Mouse (Mus musculus): ENCODE measurements at regions not wholly inside any gene's neighbourhood (a gene's known extent, or its start where the extent isn't known, plus 50 kb on each side); places are given as distances from the start of the nearest gene placed in this dataset.

DNA sequence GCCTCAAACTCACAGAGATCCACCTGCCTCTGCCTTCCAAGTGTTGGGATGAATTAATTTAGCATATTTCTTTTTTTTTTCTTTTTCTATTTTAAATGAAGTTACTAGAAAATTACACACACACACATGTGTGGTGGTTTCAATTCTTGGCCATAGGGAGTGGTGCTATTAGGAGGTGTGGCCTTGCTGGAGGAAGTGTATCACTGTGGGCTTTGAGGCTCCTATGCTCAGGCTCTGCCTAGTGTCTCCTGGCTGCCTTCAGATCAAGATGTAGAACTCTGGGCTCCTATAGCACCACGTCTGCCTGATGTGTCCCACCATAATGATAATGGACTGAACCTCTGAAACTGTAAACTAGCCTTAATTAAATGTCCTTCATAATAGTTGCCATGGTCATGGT lies 66.8 kb upstream of the Haao start:
- no peak for TF ChIP-seq CTCF (IDR thresholded peaks at IDR 0.05; ENCODE audit: control insufficient read depth, insufficient read depth, low read length)
- TF ChIP-seq POLR2A (IDR thresholded peaks at IDR 0.05; ENCODE audit: borderline replicate concordance, control insufficient read depth, low read depth, low read length) = no peak
- H3K27ac ChIP-seq (ENCODE audit: control insufficient read depth, insufficient read depth, low read depth, low read length, poor library complexity) = no peak overlapping the region
- peaks cover 2% of the 10 kb centered on the region for H3K4me1 ChIP-seq (ENCODE audit: control insufficient read depth, insufficient read depth, low read length)
- 4% methylated on average over 1 of the region's 1 CpGs for WGBS
- H3K4me3 ChIP-seq (replicated peaks; ENCODE audit: control insufficient read depth, low read depth, low read length) = no peak overlapping the region

DNA sequence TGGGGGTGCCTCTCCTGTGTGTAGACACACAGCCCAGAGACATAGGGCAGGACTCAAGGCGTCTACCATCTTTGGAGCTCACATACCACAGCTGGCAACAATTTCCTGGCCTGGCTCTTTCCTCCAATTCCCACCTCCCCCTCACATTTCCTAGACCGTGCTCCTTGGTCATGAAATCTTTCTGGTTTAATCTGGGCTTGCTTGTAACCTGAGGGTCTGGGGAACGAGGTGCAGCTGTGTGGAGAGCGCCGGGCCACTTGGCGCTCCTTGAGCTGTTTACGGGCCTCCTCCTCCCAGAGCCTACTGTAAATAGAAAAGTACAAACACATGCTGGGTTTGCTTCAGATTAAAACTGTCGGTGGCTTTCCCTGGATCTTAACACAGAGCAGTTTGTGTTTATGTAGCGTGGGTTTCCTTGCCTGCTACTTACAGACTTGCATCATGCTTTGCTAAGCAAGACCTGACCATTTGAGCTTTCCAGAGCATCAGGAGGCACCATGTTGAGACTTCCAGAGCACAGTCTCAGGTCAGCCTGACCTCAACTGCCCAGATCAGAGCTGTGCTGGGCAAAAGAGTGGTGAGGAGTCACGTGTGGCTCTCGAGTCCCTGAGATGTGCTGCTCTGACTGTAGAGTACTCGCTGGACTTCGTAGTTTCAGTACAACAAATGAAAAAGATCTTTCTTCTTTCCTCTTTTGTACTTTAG lies 66.1 kb upstream of the Haao start:
- H3K4me3 ChIP-seq (replicated peaks; ENCODE audit: control insufficient read depth, low read depth, low read length) = no peak overlapping the region
- WGBS = 71% methylated on average over 13 of the region's 13 CpGs
- H3K4me1 ChIP-seq (ENCODE audit: control insufficient read depth, insufficient read depth, low read length) = peaks cover 2% of the 10 kb centered on the region
- TF ChIP-seq POLR2A (IDR thresholded peaks at IDR 0.05; ENCODE audit: borderline replicate concordance, control insufficient read depth, low read depth, low read length) (no peak), CTCF (IDR thresholded peaks at IDR 0.05; ENCODE audit: control insufficient read depth, insufficient read depth, low read length) (no peak)
- no peak overlapping the region for H3K27ac ChIP-seq (ENCODE audit: control insufficient read depth, insufficient read depth, low read depth, low read length, poor library complexity)

DNA sequence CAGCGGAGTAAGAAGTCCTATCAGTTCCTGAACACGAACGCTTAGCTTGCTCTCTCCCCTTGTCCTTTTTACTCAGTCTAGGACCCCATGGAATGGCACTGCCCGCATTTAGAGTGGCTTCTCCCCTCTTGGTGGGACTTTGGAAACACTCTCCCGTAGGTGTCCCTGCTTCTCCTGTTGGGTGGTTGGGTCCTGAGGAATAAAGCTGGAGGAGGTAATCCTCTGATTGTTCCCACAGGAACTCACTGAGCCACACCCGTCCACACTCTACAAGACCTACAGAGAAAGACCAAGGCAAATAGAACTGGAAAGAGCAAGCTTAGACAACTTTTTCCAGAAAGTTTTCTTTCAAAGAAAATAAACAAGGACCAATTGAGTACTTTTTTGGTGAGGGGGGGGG lies 64.7 kb upstream of the Haao start:
- Histone ChIP-seq H3K27ac (ENCODE audit: control insufficient read depth, insufficient read depth, low read depth, low read length, poor library complexity) (no peak overlapping the region), H3K4me1 (ENCODE audit: control insufficient read depth, insufficient read depth, low read length) (no peaks in the 10 kb centered on the region; the same call in 1 of the 2 replicates), H3K4me3 (replicated peaks; ENCODE audit: control insufficient read depth, low read depth, low read length) (no peak overlapping the region)
- 81% methylated on average over 6 of the region's 6 CpGs for WGBS
- TF ChIP-seq POLR2A (IDR thresholded peaks at IDR 0.05; ENCODE audit: borderline replicate concordance, control insufficient read depth, low read depth, low read length) = no peak

DNA sequence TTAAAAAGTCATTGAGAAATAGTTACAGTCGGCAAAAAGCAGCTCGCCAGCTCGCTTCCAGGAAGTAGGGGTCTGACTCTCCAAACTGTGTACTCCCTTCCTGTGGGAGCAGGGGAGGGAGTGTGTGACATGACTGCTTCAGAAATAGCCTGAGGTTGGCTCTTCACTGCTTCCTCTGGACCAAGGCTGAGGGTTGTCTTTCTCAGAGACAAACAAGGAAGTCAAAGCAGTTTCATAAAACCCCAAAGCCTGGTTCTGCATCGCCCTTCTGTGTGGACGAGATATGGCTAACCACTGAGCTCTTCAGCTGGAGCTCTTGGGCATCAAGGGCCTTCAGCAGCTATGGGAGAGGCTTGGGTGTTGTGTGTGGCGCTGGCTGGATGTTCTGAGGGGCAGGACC lies 61.0 kb upstream of the Haao start:
- Histone ChIP-seq H3K4me3 (replicated peaks; ENCODE audit: control insufficient read depth, low read depth, low read length) (no peak overlapping the region), H3K4me1 (ENCODE audit: control insufficient read depth, insufficient read depth, low read length) (no peaks in the 10 kb centered on the region), H3K27ac (ENCODE audit: control insufficient read depth, insufficient read depth, low read depth, low read length, poor library complexity) (peak overlapping the region; percentile 17; the same call in 1 of the 2 replicates)
- no peak for TF ChIP-seq POLR2A (IDR thresholded peaks at IDR 0.05; ENCODE audit: borderline replicate concordance, control insufficient read depth, low read depth, low read length)
- no peak for TF ChIP-seq CTCF (IDR thresholded peaks at IDR 0.05; ENCODE audit: control insufficient read depth, insufficient read depth, low read length)
- WGBS = 4% methylated on average over 6 of the region's 6 CpGs

DNA sequence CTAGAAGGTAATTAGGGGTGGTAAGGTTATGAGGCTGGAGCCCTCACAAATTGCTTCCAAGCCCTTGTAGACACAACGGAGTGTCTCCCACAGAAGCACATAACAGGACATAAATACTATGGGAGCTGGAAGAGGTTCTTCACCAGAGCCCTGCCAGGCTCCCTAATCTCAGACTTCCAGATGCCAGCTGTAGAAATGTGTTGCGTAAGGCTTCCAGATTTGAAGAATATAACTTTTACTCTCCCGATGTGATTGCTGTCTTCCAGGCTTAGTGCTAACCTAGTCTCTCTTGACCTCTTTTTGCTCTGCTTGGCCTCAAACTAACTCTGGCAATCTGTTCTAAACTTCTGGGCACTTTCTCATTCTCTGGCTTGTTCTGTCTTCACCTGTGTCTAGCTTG lies 59.8 kb upstream of the Haao start:
- TF ChIP-seq CTCF (IDR thresholded peaks at IDR 0.05; ENCODE audit: control insufficient read depth, insufficient read depth, low read length) = no peak
- no peak for TF ChIP-seq POLR2A (IDR thresholded peaks at IDR 0.05; ENCODE audit: borderline replicate concordance, control insufficient read depth, low read depth, low read length)
- H3K27ac ChIP-seq (ENCODE audit: control insufficient read depth, insufficient read depth, low read depth, low read length, poor library complexity) = no peak overlapping the region
- WGBS = 35% methylated on average over 3 of the region's 3 CpGs
- H3K4me1 ChIP-seq (ENCODE audit: control insufficient read depth, insufficient read depth, low read length) = no peaks in the 10 kb centered on the region
- H3K4me3 ChIP-seq (replicated peaks; ENCODE audit: control insufficient read depth, low read depth, low read length) = no peak overlapping the region

DNA sequence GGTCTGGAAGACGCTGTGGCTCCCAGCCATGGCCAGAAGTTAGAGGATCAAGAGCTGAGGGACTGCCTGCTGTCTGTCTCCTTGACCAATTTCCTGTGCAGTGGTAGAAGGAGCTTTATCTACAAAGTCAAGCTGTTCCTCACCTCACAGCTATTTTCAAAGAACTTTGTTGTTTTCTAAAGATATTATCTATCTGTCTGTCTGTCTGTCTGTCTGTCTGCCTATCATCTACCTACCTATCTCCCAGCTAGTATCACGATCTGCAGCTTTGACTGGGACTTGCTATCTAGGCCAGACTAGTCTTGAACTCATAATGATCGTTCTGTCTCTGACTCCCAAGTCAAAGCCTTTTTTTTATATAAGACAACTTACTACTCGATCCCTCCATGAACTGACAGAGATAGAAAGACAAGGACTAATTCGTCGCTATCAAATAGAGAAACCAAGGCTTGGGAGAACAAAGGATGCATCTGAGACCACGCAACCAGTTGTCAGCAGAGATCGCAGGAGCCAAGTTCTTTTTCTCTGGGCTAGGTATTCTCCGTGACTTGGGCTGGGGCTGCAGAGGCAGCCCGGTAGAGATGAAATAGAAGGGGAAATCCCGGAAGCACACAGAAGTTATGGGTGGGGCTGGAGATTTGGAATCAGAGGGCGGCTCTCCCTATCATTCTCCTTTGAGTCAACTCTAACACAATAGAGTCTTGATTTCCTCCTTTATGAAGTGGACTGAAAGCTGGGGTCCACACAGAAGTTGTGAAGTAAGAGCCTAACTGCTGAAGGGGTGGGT lies 59.2 kb upstream of the Haao start:
- Histone ChIP-seq H3K4me1 (ENCODE audit: control insufficient read depth, insufficient read depth, low read length) (no peaks in the 10 kb centered on the region), H3K4me3 (replicated peaks; ENCODE audit: control insufficient read depth, low read depth, low read length) (no peak overlapping the region), H3K27ac (ENCODE audit: control insufficient read depth, insufficient read depth, low read depth, low read length, poor library complexity) (no peak overlapping the region)
- TF ChIP-seq POLR2A (IDR thresholded peaks at IDR 0.05; ENCODE audit: borderline replicate concordance, control insufficient read depth, low read depth, low read length) (no peak), CTCF (IDR thresholded peaks at IDR 0.05; ENCODE audit: control insufficient read depth, insufficient read depth, low read length) (no peak)
- 41% methylated on average over 12 of the region's 12 CpGs for WGBS

DNA sequence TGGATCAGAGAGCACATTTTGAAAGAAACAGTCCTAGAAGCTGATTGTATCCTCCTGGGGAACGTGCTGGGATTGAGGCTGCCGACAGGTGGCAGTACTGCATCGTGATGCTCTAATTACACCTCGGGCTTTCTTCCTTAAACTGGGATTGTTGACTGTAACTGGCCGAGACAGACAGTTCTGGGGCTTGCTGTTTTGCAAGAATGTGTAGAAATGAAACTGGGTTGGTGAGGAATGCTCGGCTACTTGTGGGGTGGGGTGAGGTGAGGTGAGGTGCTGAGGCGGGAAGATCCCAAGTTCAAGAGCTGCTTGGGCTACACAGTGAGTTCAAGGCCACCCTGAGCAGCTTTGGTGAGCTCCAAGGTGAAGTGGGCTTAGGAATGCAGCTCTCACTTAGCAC lies 55.7 kb upstream of the Haao start:
- 0% methylated on average over 7 of the region's 7 CpGs for WGBS
- H3K4me3 ChIP-seq (replicated peaks; ENCODE audit: control insufficient read depth, low read depth, low read length) = no peak overlapping the region
- H3K27ac ChIP-seq (ENCODE audit: control insufficient read depth, insufficient read depth, low read depth, low read length, poor library complexity) = no peak overlapping the region
- no peaks in the 10 kb centered on the region for H3K4me1 ChIP-seq (ENCODE audit: control insufficient read depth, insufficient read depth, low read length)
- TF ChIP-seq POLR2A (IDR thresholded peaks at IDR 0.05; ENCODE audit: borderline replicate concordance, control insufficient read depth, low read depth, low read length) = no peak
- peak; percentile 89 for TF ChIP-seq CTCF (IDR thresholded peaks at IDR 0.05; ENCODE audit: control insufficient read depth, insufficient read depth, low read length)

DNA sequence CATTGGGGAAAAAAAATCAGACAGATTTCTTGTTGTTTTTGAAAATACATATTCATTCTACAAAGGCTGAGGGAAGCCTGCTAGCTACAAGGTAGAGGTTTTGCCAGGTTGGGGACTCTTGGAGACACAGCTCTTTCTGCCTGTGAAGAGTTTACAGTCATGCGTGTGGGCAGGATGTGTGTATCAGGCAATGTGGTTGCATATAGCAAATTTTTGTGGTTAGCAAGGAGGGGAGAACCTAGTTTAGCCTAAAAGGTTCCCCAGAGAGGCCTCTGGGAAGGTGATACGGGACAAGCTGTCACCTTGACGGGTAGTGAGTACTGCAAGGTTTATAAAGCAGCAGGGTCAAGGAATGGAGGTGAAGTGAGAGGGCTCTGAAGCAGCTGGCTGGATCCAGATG lies 54.8 kb upstream of the Haao start:
- 25% methylated on average over 3 of the region's 3 CpGs for WGBS
- no peaks in the 10 kb centered on the region for H3K4me1 ChIP-seq (ENCODE audit: control insufficient read depth, insufficient read depth, low read length)
- TF ChIP-seq CTCF (IDR thresholded peaks at IDR 0.05; ENCODE audit: control insufficient read depth, insufficient read depth, low read length) = no peak
- no peak for TF ChIP-seq POLR2A (IDR thresholded peaks at IDR 0.05; ENCODE audit: borderline replicate concordance, control insufficient read depth, low read depth, low read length)
- no peak overlapping the region for H3K4me3 ChIP-seq (replicated peaks; ENCODE audit: control insufficient read depth, low read depth, low read length)
- no peak overlapping the region for H3K27ac ChIP-seq (ENCODE audit: control insufficient read depth, insufficient read depth, low read depth, low read length, poor library complexity)
